Mouse (Mus musculus) ES-CJ7 (cell line): Measurements from ENCODE around the gene Vmn1r142.
"Not testable (repeated sequence)": the region's sequence is repeated elsewhere in the genome, so short reads cannot be mapped to it uniquely, and the experiment has no call there.

Experiments
- DNase-seq: peaks from one replicate; pipeline ENCODE4 v3.0.0; 2011; ENCODE audit warnings: low read depth, low spot score

Vmn1r142 gene

DNA sequence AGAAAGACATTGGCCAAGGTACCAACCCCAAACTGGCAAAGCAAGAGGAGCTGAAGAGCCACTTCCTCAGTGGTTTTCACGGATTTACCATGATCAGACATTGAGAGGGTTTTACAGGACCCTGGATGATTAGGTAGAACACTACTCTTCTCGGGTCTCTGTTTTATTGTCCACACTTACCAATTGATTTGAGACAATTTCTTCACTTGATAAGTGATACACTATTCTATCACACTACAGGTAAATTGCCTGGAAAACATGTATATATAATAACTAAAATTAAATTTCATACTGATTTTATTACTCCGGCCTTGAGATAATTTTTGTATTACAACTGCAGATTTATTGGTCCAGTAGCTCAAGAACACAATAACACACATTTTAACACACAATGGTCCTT, at the start of gene Vmn1r142:
TSS of gene Vmn1r142 (minus strand) at position 101 of the 400 bp plus-strand sequence.
- not testable (repeated sequence) for DNase-seq

DNA sequence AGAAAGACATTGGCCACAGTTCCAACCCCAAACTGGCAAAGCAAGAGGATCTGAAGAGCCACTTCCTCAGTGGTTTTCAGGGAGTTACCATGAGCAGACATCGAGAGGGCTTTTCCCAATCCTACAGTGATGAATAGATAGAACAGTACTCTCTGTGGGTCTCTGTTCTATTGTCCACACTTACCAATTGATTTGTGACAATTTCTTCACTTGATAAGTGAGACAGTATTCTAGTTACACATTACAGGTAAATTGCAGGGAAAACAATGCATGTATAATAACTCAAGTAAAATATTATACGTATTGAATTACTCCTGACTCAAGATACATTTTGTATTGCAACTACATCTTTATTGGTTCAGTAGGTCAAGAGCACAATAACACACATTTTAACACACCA, 37.3 kb upstream of the Vmn1r142 start, which contains the start of gene Gm8653:
TSS of gene Gm8653 (minus strand) at position 101 of the 400 bp plus-strand sequence.
- DNase-seq: not testable (repeated sequence)

DNA sequence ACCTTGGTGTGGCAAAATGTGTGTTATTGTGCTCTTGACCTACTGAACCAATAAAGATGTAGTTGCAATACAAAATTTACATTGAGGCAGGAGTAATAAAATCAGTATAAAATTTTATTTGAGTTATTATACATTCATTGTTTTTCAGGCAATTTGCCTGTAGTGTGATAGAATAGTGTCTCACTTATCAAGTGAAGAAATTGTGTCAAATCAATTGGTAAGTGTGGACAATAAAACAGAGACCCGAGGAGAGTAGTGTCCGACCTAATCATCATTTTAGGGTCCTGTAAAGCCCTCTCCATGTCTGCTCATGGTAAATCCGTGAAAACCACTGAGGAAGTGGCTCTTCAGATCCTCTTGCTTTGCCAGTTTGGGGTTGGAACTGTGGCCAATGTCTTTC, 25.2 kb upstream of the Vmn1r142 start, which contains the start of gene Vmn1r143:
TSS of gene Vmn1r143 (plus strand) at position 301 of the 400 bp plus-strand sequence.
- DNase-seq: not testable (repeated sequence)

DNA sequence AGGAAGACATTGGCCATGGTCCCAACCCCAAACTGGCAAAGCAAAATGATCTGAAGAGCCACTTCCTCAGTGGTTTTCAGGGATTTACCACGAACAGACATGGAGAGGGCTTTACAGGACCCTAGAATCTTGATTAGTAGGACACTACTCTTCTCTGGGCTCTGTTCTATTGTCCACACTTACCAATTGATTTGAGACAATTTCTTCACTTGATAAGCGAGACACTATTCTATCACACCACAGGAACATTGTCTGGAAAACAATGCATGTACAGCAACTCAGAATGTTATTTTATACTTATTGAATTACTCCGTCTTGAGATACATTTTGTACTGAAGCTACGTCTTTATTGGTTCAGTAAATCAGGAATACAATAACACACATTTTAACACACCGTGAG, 29.2 kb downstream of the Vmn1r142 start, which contains the start of gene Gm10666:
TSS of gene Gm10666 (minus strand) at position 101 of the 400 bp plus-strand sequence.
- DNase-seq: not testable (repeated sequence)

DNA sequence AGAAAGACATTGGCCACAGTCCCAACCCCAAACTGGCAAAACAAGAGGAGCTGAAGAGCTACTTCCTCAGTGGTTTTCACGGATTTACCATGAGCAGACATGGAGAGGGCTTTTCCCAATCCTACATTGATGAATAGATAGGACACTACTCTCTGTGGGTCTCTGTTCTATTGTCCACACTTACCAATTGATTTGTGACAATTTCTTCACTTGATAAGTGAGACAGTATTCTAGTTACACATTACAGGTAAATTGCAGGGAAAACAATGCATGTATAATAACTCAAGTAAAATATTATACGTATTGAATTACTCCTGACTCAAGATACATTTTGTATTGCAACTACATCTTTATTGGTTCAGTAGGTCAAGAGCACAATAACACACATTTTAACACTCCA, 45.7 kb downstream of the Vmn1r142 start, which contains the start of gene Gm16451:
TSS of gene Gm16451 (minus strand) at position 101 of the 400 bp plus-strand sequence.
- DNase-seq: not testable (repeated sequence)
